Mouse (Mus musculus): ENCODE results near the gene Faap100. TPM values are rescaled to one million over a fixed set of nuclear protein-coding genes. Genes with fewer than 3 reads are reported as not detected.
"Not testable (repeated sequence)": the region's sequence is repeated elsewhere in the genome, so short reads cannot be mapped to it uniquely, and the experiment has no call there.

Gene Faap100
- total and polyA plus RNA-seq, 3 experiments, result 6.2 to 30.6 (median 13.6) TPM

GRCm38 (mm10) chr11:120417852-120418251, 39.3 kb upstream of the Faap100 start:
- Histone ChIP-seq H3K4me1 (ENCODE audit: insufficient read depth, low read depth, low read length) (peaks cover 4% of the 10 kb centered on the region; the same call in 1 of the 2 replicates), H3K36me3 (replicated peaks) (peaks cover 93% of the 10 kb centered on the region), H3K4me3 (ENCODE audit: low read depth, low read length) (no peak overlapping the region), H3K27me3 (ENCODE audit: insufficient read depth, low read length) (no peaks in the 10 kb centered on the region), H3K9me3 (replicated peaks) (no peaks in the 10 kb centered on the region)
- DNase-seq (ENCODE audit: low spot score) (no peak), ATAC-seq (ENCODE audit: extremely low read depth, insufficient number of reproducible peaks, low FRiP score, poor library complexity, severe bottlenecking) (no peak)
- TF ChIP-seq TAL1 (conservative IDR thresholded peaks at IDR 0.05; ENCODE audit: low read depth, low read length) (no peak), GATA2 (IDR thresholded peaks at IDR 0.05; ENCODE audit: borderline replicate concordance, low read depth, low read length) (no peak), POLR2AphosphoS5 (IDR thresholded peaks at IDR 0.05; ENCODE audit: insufficient replicate concordance, low read depth, low read length) (no peak), CTCF (IDR thresholded peaks at IDR 0.05; ENCODE audit: low read depth, low read length) (no peak), GATA1 (IDR thresholded peaks at IDR 0.05; ENCODE audit: borderline replicate concordance, low read length) (no peak)

DNA sequence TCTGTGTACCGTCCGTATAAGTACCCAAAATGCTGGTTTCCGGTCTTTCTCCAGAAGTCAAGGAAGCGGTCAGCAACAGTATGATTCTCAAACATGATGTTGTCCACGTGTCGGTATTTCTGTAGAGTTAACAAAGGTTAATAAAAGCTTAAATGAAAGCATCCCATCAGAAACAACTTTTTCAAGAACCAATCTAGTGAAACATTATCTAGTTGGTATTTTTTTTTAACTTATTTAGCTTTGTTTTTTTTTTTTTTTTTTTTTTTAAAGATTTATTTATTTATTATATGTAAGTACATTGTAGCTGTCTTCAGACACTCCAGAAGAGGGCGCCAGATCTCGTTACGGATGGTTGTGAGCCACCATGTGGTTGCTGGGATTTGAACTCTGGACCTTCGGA, 35.1 kb upstream of the Faap100 start:
- ATAC-seq (ENCODE audit: extremely low read depth, insufficient number of reproducible peaks, low FRiP score, poor library complexity, severe bottlenecking); H3K27me3 ChIP-seq (ENCODE audit: insufficient read depth, low read length); H3K4me3 ChIP-seq (ENCODE audit: low read depth, low read length); H3K9me3 ChIP-seq (replicated peaks); DNase-seq (ENCODE audit: low spot score); H3K4me1 ChIP-seq (ENCODE audit: insufficient read depth, low read depth, low read length): not testable (repeated sequence)
- peaks cover 95% of the 10 kb centered on the region for H3K36me3 ChIP-seq (replicated peaks)

GRCm38 (mm10) chr11:120406445-120406844, 27.9 kb upstream of the Faap100 start:
- H3K9me3 ChIP-seq (replicated peaks), result no peaks in the 10 kb centered on the region
- H3K27me3 ChIP-seq (ENCODE audit: insufficient read depth, low read length), result no peaks in the 10 kb centered on the region
- TF ChIP-seq CTCF (IDR thresholded peaks at IDR 0.05; ENCODE audit: low read depth, low read length), result no peak
- TF ChIP-seq GATA2 (IDR thresholded peaks at IDR 0.05; ENCODE audit: borderline replicate concordance, low read depth, low read length), result no peak
- no peak for TF ChIP-seq POLR2AphosphoS5 (IDR thresholded peaks at IDR 0.05; ENCODE audit: insufficient replicate concordance, low read depth, low read length)
- no peak overlapping the region for H3K4me3 ChIP-seq (ENCODE audit: low read depth, low read length)
- ATAC-seq (ENCODE audit: extremely low read depth, insufficient number of reproducible peaks, low FRiP score, poor library complexity, severe bottlenecking) (no peak), DNase-seq (ENCODE audit: low spot score) (no peak)
- peaks cover 56% of the 10 kb centered on the region for H3K4me1 ChIP-seq (ENCODE audit: insufficient read depth, low read depth, low read length)
- peaks cover 94% of the 10 kb centered on the region for H3K36me3 ChIP-seq (replicated peaks)

DNA sequence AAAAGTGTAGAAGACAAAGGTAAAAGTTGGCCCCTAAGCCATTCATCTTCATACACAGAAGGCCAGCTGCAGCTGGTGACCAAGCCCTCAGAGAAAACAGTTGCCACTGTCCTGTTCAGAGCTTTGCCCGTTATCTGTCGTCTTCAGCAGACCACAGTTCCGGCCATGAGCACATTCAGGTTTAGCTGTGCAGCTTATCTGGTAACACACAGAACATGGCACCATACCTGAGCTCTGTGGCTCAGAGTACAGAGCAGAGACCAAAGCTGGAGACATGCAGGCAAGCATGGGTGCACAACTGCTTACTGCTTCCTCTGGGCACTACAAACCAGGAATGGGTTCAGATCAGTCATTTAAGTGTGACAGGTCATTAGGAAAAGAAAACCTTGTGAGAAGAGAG, 27.3 kb upstream of the Faap100 start:
- H3K36me3 ChIP-seq (replicated peaks), result peaks cover 94% of the 10 kb centered on the region
- H3K4me3 ChIP-seq (ENCODE audit: low read depth, low read length), result peak overlapping the region; percentile 13; the same call in 1 of the 2 replicates
- DNase-seq (ENCODE audit: low spot score) (peak; percentile 60), ATAC-seq (ENCODE audit: extremely low read depth, insufficient number of reproducible peaks, low FRiP score, poor library complexity, severe bottlenecking) (peak; percentile 92)
- H3K27me3 ChIP-seq (ENCODE audit: insufficient read depth, low read length), result no peaks in the 10 kb centered on the region
- H3K9me3 ChIP-seq (replicated peaks), result no peaks in the 10 kb centered on the region
- no peak for TF ChIP-seq POLR2AphosphoS5 (IDR thresholded peaks at IDR 0.05; ENCODE audit: insufficient replicate concordance, low read depth, low read length)
- no peak for TF ChIP-seq CTCF (IDR thresholded peaks at IDR 0.05; ENCODE audit: low read depth, low read length)
- peak; percentile 97 for TF ChIP-seq TAL1 (conservative IDR thresholded peaks at IDR 0.05; ENCODE audit: low read depth, low read length)
- no peak for TF ChIP-seq GATA2 (IDR thresholded peaks at IDR 0.05; ENCODE audit: borderline replicate concordance, low read depth, low read length)
- TF ChIP-seq GATA1 (IDR thresholded peaks at IDR 0.05; ENCODE audit: borderline replicate concordance, low read length), result no peak
- peaks cover 61% of the 10 kb centered on the region for H3K4me1 ChIP-seq (ENCODE audit: insufficient read depth, low read depth, low read length)

GRCm38 (mm10) chr11:120404814-120405213, 26.2 kb upstream of the Faap100 start:
- Histone ChIP-seq H3K36me3 (replicated peaks) (peaks cover 94% of the 10 kb centered on the region), H3K9me3 (replicated peaks) (no peaks in the 10 kb centered on the region), H3K4me3 (ENCODE audit: low read depth, low read length) (no peak overlapping the region; the same call in 1 of the 2 replicates), H3K4me1 (ENCODE audit: insufficient read depth, low read depth, low read length) (peaks cover 72% of the 10 kb centered on the region), H3K27me3 (ENCODE audit: insufficient read depth, low read length) (no peaks in the 10 kb centered on the region)
- peak; percentile 31; the same call in 1 of the 2 replicates for ATAC-seq (ENCODE audit: extremely low read depth, insufficient number of reproducible peaks, low FRiP score, poor library complexity, severe bottlenecking)
- TF ChIP-seq POLR2AphosphoS5 (IDR thresholded peaks at IDR 0.05; ENCODE audit: insufficient replicate concordance, low read depth, low read length), result no peak
- TF ChIP-seq CTCF (IDR thresholded peaks at IDR 0.05; ENCODE audit: low read depth, low read length), result no peak
- no peak for TF ChIP-seq GATA1 (IDR thresholded peaks at IDR 0.05; ENCODE audit: borderline replicate concordance, low read length)
- TF ChIP-seq TAL1 (conservative IDR thresholded peaks at IDR 0.05; ENCODE audit: low read depth, low read length), result no peak
- TF ChIP-seq GATA2 (IDR thresholded peaks at IDR 0.05; ENCODE audit: borderline replicate concordance, low read depth, low read length), result no peak
- DNase-seq (ENCODE audit: low spot score), result peak; percentile 53

DNA sequence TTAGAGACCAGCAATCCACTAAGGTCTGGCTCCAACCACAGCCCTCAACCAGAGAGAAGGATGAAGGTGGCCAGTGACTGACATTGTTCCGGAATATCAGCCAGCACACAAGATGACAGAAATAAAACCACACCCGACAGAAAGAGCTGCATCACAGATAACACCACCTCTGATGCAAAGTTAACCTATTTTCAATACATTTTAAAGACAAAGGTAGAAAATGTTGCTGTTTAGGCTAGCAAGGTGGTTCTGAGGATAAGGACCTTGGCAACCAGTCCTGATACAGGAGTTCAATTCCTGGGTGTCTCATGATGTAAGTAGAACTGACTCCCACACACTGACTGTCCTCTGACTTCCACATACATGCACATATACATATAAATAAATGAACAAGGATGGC, 20.8 kb upstream of the Faap100 start:
- Histone ChIP-seq H3K4me3 (ENCODE audit: low read depth, low read length) (no peak overlapping the region), H3K36me3 (replicated peaks) (peaks cover 97% of the 10 kb centered on the region), H3K9me3 (replicated peaks) (no peaks in the 10 kb centered on the region), H3K27me3 (ENCODE audit: insufficient read depth, low read length) (no peaks in the 10 kb centered on the region), H3K4me1 (ENCODE audit: insufficient read depth, low read depth, low read length) (peaks cover 61% of the 10 kb centered on the region)
- TF ChIP-seq GATA2 (IDR thresholded peaks at IDR 0.05; ENCODE audit: borderline replicate concordance, low read depth, low read length) (no peak), CTCF (IDR thresholded peaks at IDR 0.05; ENCODE audit: low read depth, low read length) (no peak), GATA1 (IDR thresholded peaks at IDR 0.05; ENCODE audit: borderline replicate concordance, low read length) (no peak), TAL1 (conservative IDR thresholded peaks at IDR 0.05; ENCODE audit: low read depth, low read length) (peak; percentile 55), POLR2AphosphoS5 (IDR thresholded peaks at IDR 0.05; ENCODE audit: insufficient replicate concordance, low read depth, low read length) (no peak)
- ATAC-seq (ENCODE audit: extremely low read depth, insufficient number of reproducible peaks, low FRiP score, poor library complexity, severe bottlenecking) (peak; percentile 15; the same call in 1 of the 2 replicates), DNase-seq (ENCODE audit: low spot score) (no peak)

- H3K4me3 ChIP-seq (ENCODE audit: low read depth, low read length), result no peak overlapping the region
- peaks cover 97% of the 10 kb centered on the region for H3K36me3 ChIP-seq (replicated peaks)
- no peaks in the 10 kb centered on the region for H3K27me3 ChIP-seq (ENCODE audit: insufficient read depth, low read length)
- H3K9me3 ChIP-seq (replicated peaks), result no peaks in the 10 kb centered on the region
- DNase-seq (ENCODE audit: low spot score) (no peak), ATAC-seq (ENCODE audit: extremely low read depth, insufficient number of reproducible peaks, low FRiP score, poor library complexity, severe bottlenecking) (no peak)
- H3K4me1 ChIP-seq (ENCODE audit: insufficient read depth, low read depth, low read length), result peaks cover 60% of the 10 kb centered on the region
- TF ChIP-seq GATA1 (IDR thresholded peaks at IDR 0.05; ENCODE audit: borderline replicate concordance, low read length) (no peak), CTCF (IDR thresholded peaks at IDR 0.05; ENCODE audit: low read depth, low read length) (no peak), TAL1 (conservative IDR thresholded peaks at IDR 0.05; ENCODE audit: low read depth, low read length) (no peak), POLR2AphosphoS5 (IDR thresholded peaks at IDR 0.05; ENCODE audit: insufficient replicate concordance, low read depth, low read length) (no peak), GATA2 (IDR thresholded peaks at IDR 0.05; ENCODE audit: borderline replicate concordance, low read depth, low read length) (no peak)
These were observed 19.0 kb upstream of the Faap100 start for GRCm38 (mm10) chr11:120397602-120398001.
